Mouse (Mus musculus): ENCODE data around the gene Crocc2. TPM values are rescaled to one million over a fixed set of nuclear protein-coding genes. Genes with fewer than 3 reads are reported as not detected.

Crocc2 gene
- total and polyA plus RNA-seq, 3 experiments, result not detected

DNA sequence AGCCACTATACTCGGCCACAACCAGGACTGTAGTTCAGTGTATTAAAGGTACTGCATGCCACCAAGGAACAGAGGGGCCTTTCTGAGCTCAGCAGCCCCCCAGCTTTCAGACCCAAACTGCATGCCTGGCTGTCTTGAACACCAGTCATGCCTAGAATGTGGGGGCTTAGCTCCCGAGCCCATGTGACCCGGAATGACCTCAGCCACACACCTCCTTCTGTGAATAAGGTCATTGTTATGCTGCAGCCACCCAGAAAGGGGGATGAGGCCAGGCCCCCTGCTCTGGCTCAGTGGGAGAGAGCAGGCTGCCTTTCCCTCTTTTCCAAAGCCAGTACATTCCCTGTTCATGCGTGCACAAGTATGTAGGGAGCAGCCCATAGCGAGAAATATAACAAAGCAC lies 46.1 kb downstream of the Crocc2 start:
- peaks cover 0 to 4% of the 10 kb centered on the region in 2 experiments; a peak in 1 of 4 replicates for H3K4me1 ChIP-seq (ENCODE audit: control insufficient read depth in 1 of 2, insufficient read depth in 2 of 2)
- H3K9me3 ChIP-seq (replicated peaks; ENCODE audit: low read length), result no peaks in the 10 kb centered on the region
- in situ Hi-C loops (cut with MboI; ENCODE audit: low pct_ligation_motif_present, low pct_unique_long_range_greater_than_20kb, low sequenced_read_pairs) (no loop called here), dilution Hi-C loops (cut with MboI; ENCODE audit: extremely low pct_ligation_motif_present, extremely low pct_unique_long_range_greater_than_20kb, low sequenced_read_pairs) (no loop called here)
- H3K79me2 ChIP-seq (replicated peaks; ENCODE audit: control insufficient read depth, extremely low read depth, insufficient read depth, poor library complexity, severe bottlenecking), result no peaks in the 10 kb centered on the region
- H3K4me3 ChIP-seq (replicated peaks in 1 of 3; ENCODE audit: low read depth in 2 of 3, low read length in 2 of 3, poor library complexity in 1 of 3), result no peak overlapping the region
- no peak overlapping the region for H3K9ac ChIP-seq (ENCODE audit: insufficient read depth, low read depth)
- H3K36me3 ChIP-seq (replicated peaks in 1 of 2; ENCODE audit: control insufficient read depth in 1 of 2, insufficient read depth in 1 of 2, low read length in 1 of 2), result no peaks in the 10 kb centered on the region
- DNase-seq (ENCODE audit: extremely low read depth), result no peak
- no peak overlapping the region for H3K4me2 ChIP-seq (ENCODE audit: insufficient read depth, low read depth, poor library complexity, severe bottlenecking)
- H3K27me3 ChIP-seq (replicated peaks), result peaks cover 97% of the 10 kb centered on the region
- no peak for TF ChIP-seq MAZ (IDR thresholded peaks at IDR 0.05; ENCODE audit: low read depth, low read length)
- no peak for TF ChIP-seq TCF12 (IDR thresholded peaks at IDR 0.05; ENCODE audit: low read depth, low read length)
- TF ChIP-seq JUND (conservative IDR thresholded peaks at IDR 0.05; ENCODE audit: low read depth, low read length), result no peak
- TF ChIP-seq BHLHE40 (IDR thresholded peaks at IDR 0.05; ENCODE audit: low read depth, low read length), result no peak
- TF ChIP-seq E2F4 (IDR thresholded peaks at IDR 0.05; ENCODE audit: insufficient replicate concordance, low read depth, low read length), result no peak
- TF ChIP-seq SIN3A (IDR thresholded peaks at IDR 0.05; ENCODE audit: low read length), result no peak
- TF ChIP-seq ELF1 (IDR thresholded peaks at IDR 0.05; ENCODE audit: low read depth, low read length), result no peak
- no peak for TF ChIP-seq MAFK (IDR thresholded peaks at IDR 0.05; ENCODE audit: insufficient replicate concordance, low read length)
- no peak for TF ChIP-seq NELFE (IDR thresholded peaks at IDR 0.05; ENCODE audit: low read depth, low read length)
- no peak for TF ChIP-seq CHD2 (IDR thresholded peaks at IDR 0.05; ENCODE audit: low read length)
- TF ChIP-seq POLR2AphosphoS2 (IDR thresholded peaks at IDR 0.05; ENCODE audit: low read depth, low read length), result no peak
- TF ChIP-seq ZKSCAN1 (IDR thresholded peaks at IDR 0.05; ENCODE audit: borderline replicate concordance, low read depth, low read length), result no peak
- TF ChIP-seq HCFC1 (IDR thresholded peaks at IDR 0.05; ENCODE audit: low read depth, low read length), result no peak
- TF ChIP-seq RAD21 (IDR thresholded peaks at IDR 0.05; ENCODE audit: low read depth, low read length), result no peak
- no peak for TF ChIP-seq CTCF (conservative IDR thresholded peaks at IDR 0.05 in 1 of 2, IDR thresholded peaks at IDR 0.05 in 1 of 2; ENCODE audit: low read depth in 2 of 2, low read length in 2 of 2)
- TF ChIP-seq POLR2A (IDR thresholded peaks at IDR 0.05; ENCODE audit: low read depth, low read length), result no peak
- no peak for TF ChIP-seq MAX (IDR thresholded peaks at IDR 0.05; ENCODE audit: low read length)
- TF ChIP-seq PAX5 (IDR thresholded peaks at IDR 0.05; ENCODE audit: low read length), result no peak
- no peak for TF ChIP-seq IRF4 (IDR thresholded peaks at IDR 0.05; ENCODE audit: low read depth, low read length)
- TF ChIP-seq CHD1 (IDR thresholded peaks at IDR 0.05; ENCODE audit: low read depth, low read length), result no peak
- no peak overlapping the region for H3K27ac ChIP-seq (ENCODE audit: insufficient read depth, low read depth)

- Histone ChIP-seq H3K9me3 (replicated peaks; ENCODE audit: low read length) (no peaks in the 10 kb centered on the region), H3K27ac (ENCODE audit: insufficient read depth, low read depth) (no peak overlapping the region), H3K79me2 (replicated peaks; ENCODE audit: control insufficient read depth, extremely low read depth, insufficient read depth, poor library complexity, severe bottlenecking) (no peaks in the 10 kb centered on the region), H3K27me3 (replicated peaks) (peaks cover 95% of the 10 kb centered on the region), H3K4me1 (ENCODE audit: control insufficient read depth in 1 of 2, insufficient read depth in 2 of 2) (no peaks in the 10 kb centered on the region), H3K9ac (ENCODE audit: insufficient read depth, low read depth) (no peak overlapping the region), H3K4me2 (ENCODE audit: insufficient read depth, low read depth, poor library complexity, severe bottlenecking) (no peak overlapping the region), H3K4me3 (replicated peaks in 1 of 3; ENCODE audit: low read depth in 2 of 3, low read length in 2 of 3, poor library complexity in 1 of 3) (no peak overlapping the region), H3K36me3 (replicated peaks in 1 of 2; ENCODE audit: control insufficient read depth in 1 of 2, insufficient read depth in 1 of 2, low read length in 1 of 2) (no peaks in the 10 kb centered on the region)
- in situ Hi-C loops (cut with MboI; ENCODE audit: low pct_ligation_motif_present, low pct_unique_long_range_greater_than_20kb, low sequenced_read_pairs) (no loop called here), dilution Hi-C loops (cut with MboI; ENCODE audit: extremely low pct_ligation_motif_present, extremely low pct_unique_long_range_greater_than_20kb, low sequenced_read_pairs) (no loop called here)
- TF ChIP-seq MAX (IDR thresholded peaks at IDR 0.05; ENCODE audit: low read length), result no peak
- TF ChIP-seq SIN3A (IDR thresholded peaks at IDR 0.05; ENCODE audit: low read length), result no peak
- TF ChIP-seq IRF4 (IDR thresholded peaks at IDR 0.05; ENCODE audit: low read depth, low read length), result no peak
- TF ChIP-seq POLR2A (IDR thresholded peaks at IDR 0.05; ENCODE audit: low read depth, low read length), result no peak
- TF ChIP-seq JUND (conservative IDR thresholded peaks at IDR 0.05; ENCODE audit: low read depth, low read length), result no peak
- no peak for TF ChIP-seq POLR2AphosphoS2 (IDR thresholded peaks at IDR 0.05; ENCODE audit: low read depth, low read length)
- no peak for TF ChIP-seq MXI1 (IDR thresholded peaks at IDR 0.05; ENCODE audit: low read depth, low read length)
- DNase-seq (ENCODE audit: extremely low read depth), result no peak
These were observed 48.4 kb downstream of the Crocc2 start for GRCm38 (mm10) chr1:93216839-93217497.
